Mouse (Mus musculus) E14TG2a.4 (cell line): ENCODE results near the gene Nrxn1.

Experiments
- H3K27me3 ChIP-seq: 2 replicates; pipeline ENCODE4 v1.6.1; 2014; ENCODE audit warnings: low read length, control low read depth; ENCODE audit not compliant: insufficient read depth
- H3K36me3 ChIP-seq: 2 replicates; pipeline ENCODE4 v1.6.1; 2014; ENCODE audit warnings: low read length, control low read depth; ENCODE audit not compliant: insufficient read depth
- H3K4me1 ChIP-seq: replicated peaks from 2 replicates; pipeline ENCODE4 v1.6.1; 2014; ENCODE audit warnings: low read depth, low read length, control low read depth
- H3K4me3 ChIP-seq: replicated peaks from 2 replicates; pipeline ENCODE4 v1.5.1; 2014; ENCODE audit warnings: mild to moderate bottlenecking, low read length
- H3K9me3 ChIP-seq: 2 replicates; pipeline ENCODE4 v1.6.1; 2014; ENCODE audit warnings: low read length, control low read depth
- CTCF ChIP-seq: conservative IDR thresholded peaks from 2 replicates; pipeline ENCODE4 v1.5.1; 2014; ENCODE audit warnings: low read length
- NANOG ChIP-seq: IDR thresholded peaks from 2 replicates; pipeline ENCODE4 v1.6.1; 2014; ENCODE audit warnings: borderline replicate concordance, low read length, mixed read lengths
- POU5F1 ChIP-seq: IDR thresholded peaks from 2 replicates; pipeline ENCODE4 v1.6.1; 2014; ENCODE audit warnings: low read length, borderline replicate concordance

The Nrxn1 gene

GRCm38 (mm10) chr17:90684172-90684571 is 408.7 kb downstream of the Nrxn1 start:
- Histone ChIP-seq H3K4me3 (no peak overlapping the region), H3K4me1 (no peaks in the 10 kb centered on the region), H3K27me3 (no peaks in the 10 kb centered on the region), H3K9me3 (no peaks in the 10 kb centered on the region), H3K36me3 (no peaks in the 10 kb centered on the region)
- no peak for TF ChIP-seq POU5F1
- no peak for TF ChIP-seq NANOG
- TF ChIP-seq CTCF: no peak

GRCm38 (mm10) chr17:90681019-90681418 is 411.9 kb downstream of the Nrxn1 start:
- H3K27me3 ChIP-seq: no peaks in the 10 kb centered on the region
- H3K36me3 ChIP-seq: no peaks in the 10 kb centered on the region
- H3K4me1 ChIP-seq: no peaks in the 10 kb centered on the region
- H3K4me3 ChIP-seq: no peak overlapping the region
- H3K9me3 ChIP-seq: no peaks in the 10 kb centered on the region
- TF ChIP-seq NANOG: no peak
- TF ChIP-seq CTCF: no peak
- no peak for TF ChIP-seq POU5F1

- H3K4me1 ChIP-seq: no peaks in the 10 kb centered on the region
- no peaks in the 10 kb centered on the region for H3K27me3 ChIP-seq
- no peak overlapping the region for H3K4me3 ChIP-seq
- no peaks in the 10 kb centered on the region for H3K9me3 ChIP-seq
- TF ChIP-seq NANOG: no peak
- TF ChIP-seq CTCF: no peak
- no peak for TF ChIP-seq POU5F1
- H3K36me3 ChIP-seq: no peaks in the 10 kb centered on the region
Observed at GRCm38 (mm10) chr17:90676676-90677075, 416.2 kb downstream of the Nrxn1 start.

GRCm38 (mm10) chr17:90662318-90662717 is 430.6 kb downstream of the Nrxn1 start:
- Histone ChIP-seq H3K4me1 (no peaks in the 10 kb centered on the region), H3K36me3 (no peaks in the 10 kb centered on the region), H3K9me3 (no peaks in the 10 kb centered on the region), H3K4me3 (no peak overlapping the region), H3K27me3 (no peaks in the 10 kb centered on the region)
- TF ChIP-seq POU5F1: no peak
- TF ChIP-seq CTCF: no peak
- TF ChIP-seq NANOG: no peak

GRCm38 (mm10) chr17:90654506-90654905 is 438.4 kb downstream of the Nrxn1 start:
- Histone ChIP-seq H3K9me3 (no peaks in the 10 kb centered on the region), H3K4me3 (no peak overlapping the region), H3K27me3 (no peaks in the 10 kb centered on the region), H3K4me1 (no peaks in the 10 kb centered on the region), H3K36me3 (no peaks in the 10 kb centered on the region)
- TF ChIP-seq POU5F1: no peak

- TF ChIP-seq POU5F1: no peak
- no peak for TF ChIP-seq NANOG
- TF ChIP-seq CTCF: no peak
- no peaks in the 10 kb centered on the region for H3K36me3 ChIP-seq
- H3K27me3 ChIP-seq: no peaks in the 10 kb centered on the region
- H3K4me3 ChIP-seq: no peak overlapping the region
- H3K9me3 ChIP-seq: no peaks in the 10 kb centered on the region
- no peaks in the 10 kb centered on the region for H3K4me1 ChIP-seq
Observed at GRCm38 (mm10) chr17:90653347-90653746, 439.5 kb downstream of the Nrxn1 start.

GRCm38 (mm10) chr17:90650279-90650678 is 442.6 kb downstream of the Nrxn1 start:
- H3K9me3 ChIP-seq: no peaks in the 10 kb centered on the region
- H3K4me1 ChIP-seq: no peaks in the 10 kb centered on the region
- H3K27me3 ChIP-seq: no peaks in the 10 kb centered on the region
- TF ChIP-seq POU5F1 (no peak), NANOG (no peak), CTCF (no peak)
- H3K36me3 ChIP-seq: no peaks in the 10 kb centered on the region
- H3K4me3 ChIP-seq: no peak overlapping the region

- Histone ChIP-seq H3K9me3 (no peaks in the 10 kb centered on the region), H3K36me3 (no peaks in the 10 kb centered on the region), H3K4me3 (no peak overlapping the region), H3K4me1 (no peaks in the 10 kb centered on the region), H3K27me3 (no peaks in the 10 kb centered on the region)
- TF ChIP-seq POU5F1 (no peak), CTCF (no peak), NANOG (no peak)
Observed at GRCm38 (mm10) chr17:90638970-90639524, 453.8 kb downstream of the Nrxn1 start.

- Histone ChIP-seq H3K36me3 (no peaks in the 10 kb centered on the region), H3K27me3 (no peaks in the 10 kb centered on the region), H3K4me3 (no peak overlapping the region), H3K4me1 (no peaks in the 10 kb centered on the region), H3K9me3 (no peaks in the 10 kb centered on the region)
- TF ChIP-seq CTCF (no peak), POU5F1 (no peak), NANOG (no peak)
Observed at GRCm38 (mm10) chr17:90638183-90638727, 454.6 kb downstream of the Nrxn1 start.
